Mouse (Mus musculus) liver, adult 2 months (tissue): ENCODE results near the gene Nxpe2. TPM values are rescaled to one million over a fixed set of nuclear protein-coding genes. Genes with fewer than 3 reads are reported as not detected.
"Not testable (repeated sequence)": the region's sequence is repeated elsewhere in the genome, so short reads cannot be mapped to it uniquely, and the experiment has no call there.

Source experiments
- DNase-seq: peaks from one replicate; pipeline ENCODE4 v3.0.0-alpha.2; 2011; ENCODE audit warnings: low read depth, low spot score; ENCODE audit errors: extremely low read depth
- H3K27ac ChIP-seq: fragments of 200-500 bp; replicated peaks from 2 replicates; pipeline ENCODE4 v1.5.1; 2012; ENCODE audit warnings: low read depth, mild to moderate bottlenecking, control low read depth, inconsistent platforms, low read length; ENCODE audit not compliant: insufficient read depth
- H3K27me3 ChIP-seq: fragments of 200-500 bp; 2 replicates; pipeline ENCODE4 v1.6.1; 2012; ENCODE audit warnings: mild to moderate bottlenecking, moderate library complexity, low read length, inconsistent platforms; ENCODE audit not compliant: control insufficient read depth, insufficient read depth
- H3K36me3 ChIP-seq: fragments of 200-500 bp; 2 replicates; pipeline ENCODE4 v1.6.1; 2012; ENCODE audit warnings: low read length, inconsistent platforms; ENCODE audit not compliant: control insufficient read depth, insufficient read depth
- H3K4me1 ChIP-seq: fragments of 200-500 bp; 2 replicates; pipeline ENCODE4 v1.6.1; 2011; ENCODE audit warnings: low read length; ENCODE audit not compliant: control insufficient read depth, insufficient read depth
- H3K4me3 ChIP-seq: fragments of 200-500 bp; 2 replicates; pipeline ENCODE4 v1.5.1; 2011; ENCODE audit warnings: low read depth, mild to moderate bottlenecking, control low read depth, low read length, moderate library complexity; ENCODE audit not compliant: insufficient read depth
- H3K79me2 ChIP-seq: fragments of 200-500 bp; 2 replicates; pipeline ENCODE4 v1.6.1; 2012; ENCODE audit warnings: inconsistent platforms, mild to moderate bottlenecking, low read length, moderate library complexity; ENCODE audit not compliant: control insufficient read depth, insufficient read depth
- H3K9ac ChIP-seq: fragments of 200-500 bp; 2 replicates; pipeline ENCODE4 v1.6.1; 2012; ENCODE audit warnings: low read depth, mild to moderate bottlenecking, control low read depth, inconsistent platforms, low read length
- CTCF ChIP-seq: fragments of 200-500 bp; IDR thresholded peaks from 2 replicates; pipeline ENCODE4 v1.5.1; 2011; ENCODE audit warnings: low read depth, low read length, control low read depth
- POLR2A ChIP-seq: fragments of 200-500 bp; IDR thresholded peaks from 2 replicates; pipeline ENCODE4 v1.6.1; 2011; ENCODE audit warnings: low read length, control low read depth; ENCODE audit not compliant: insufficient read depth; ENCODE audit errors: extremely low read depth
- WGBS: fragments of 180-500 bp; shearing (Covaris S2); methylation state at CpG from one replicate; pipeline ENCODE4 v1.1.7; 2018; 5-methylcytosine and 5-hydroxymethylcytosine counted together
- polyA plus RNA-seq: library from polyadenylated mRNA; depleted of rRNA; stranded (reverse); fragments of >200 nt; gene quantifications from 2 replicates; pipeline ENCODE4 v1.2.3, GENCODE M21; 2012
- total RNA-seq: library from RNA; depleted of rRNA; stranded (reverse); fragments of >200 nt; gene quantifications from 2 replicates; pipeline ENCODE4 v1.2.3, GENCODE M21; 2014

Gene Nxpe2
- total and polyA plus RNA-seq, 2 experiments, result 12.6 to 21.4 TPM

GRCm38 (mm10) chr9:48315825-48316224, 37.4 kb downstream of the Nxpe2 start:
- TF ChIP-seq POLR2A (no peak), CTCF (no peak)
- peak; percentile 83 for DNase-seq
- WGBS, result 12% methylated on average over 1 of the region's 1 CpGs

GRCm38 (mm10) chr9:48314194-48314593, 39.1 kb downstream of the Nxpe2 start:
- no peak for TF ChIP-seq CTCF
- TF ChIP-seq POLR2A, result no peak
- no peak overlapping the region for H3K4me3 ChIP-seq
- no peak overlapping the region; the same call in 1 of the 2 replicates for H3K27ac ChIP-seq
- no peaks in the 10 kb centered on the region for H3K79me2 ChIP-seq
- no peak overlapping the region for H3K9ac ChIP-seq
- H3K27me3 ChIP-seq, result no peaks in the 10 kb centered on the region
- no peak for DNase-seq
- H3K36me3 ChIP-seq, result no peaks in the 10 kb centered on the region
- 68% methylated on average over 3 of the region's 3 CpGs for WGBS
- peaks cover 4% of the 10 kb centered on the region; the same call in 1 of the 2 replicates for H3K4me1 ChIP-seq

More at GRCm38 (mm10) chr9:48315825-48316224, 37.4 kb downstream of the Nxpe2 start:
- Histone ChIP-seq H3K27ac (no peak overlapping the region), H3K9ac (no peak overlapping the region), H3K4me1 (peaks cover 3% of the 10 kb centered on the region; the same call in 1 of the 2 replicates), H3K79me2 (no peaks in the 10 kb centered on the region), H3K4me3 (no peak overlapping the region), H3K36me3 (no peaks in the 10 kb centered on the region), H3K27me3 (no peaks in the 10 kb centered on the region)

GRCm38 (mm10) chr9:48311241-48311640, 42.0 kb downstream of the Nxpe2 start:
- peak overlapping the region; percentile 54; the same call in 1 of the 2 replicates for H3K27ac ChIP-seq

GRCm38 (mm10) chr9:48303564-48303963, 49.7 kb downstream of the Nxpe2 start:
- not testable (repeated sequence) for H3K4me1 ChIP-seq, H3K27ac ChIP-seq, H3K27me3 ChIP-seq, H3K4me3 ChIP-seq, H3K79me2 ChIP-seq, DNase-seq, H3K9ac ChIP-seq, H3K36me3 ChIP-seq
- TF ChIP-seq CTCF, result 0 out of 2 replicates have a peak, but pooled peaks have one; percentile 10
- 72% methylated on average over 5 of the region's 5 CpGs for WGBS

More at GRCm38 (mm10) chr9:48311241-48311640, 42.0 kb downstream of the Nxpe2 start:
- Histone ChIP-seq H3K79me2 (no peaks in the 10 kb centered on the region), H3K27me3 (no peaks in the 10 kb centered on the region), H3K36me3 (no peaks in the 10 kb centered on the region), H3K4me1 (peaks cover 4% of the 10 kb centered on the region; the same call in 1 of the 2 replicates), H3K9ac (no peak overlapping the region), H3K4me3 (no peak overlapping the region)
- WGBS, result 24% methylated on average over 5 of the region's 5 CpGs
- no peak for TF ChIP-seq POLR2A
- peak; percentile 93 for DNase-seq

DNA sequence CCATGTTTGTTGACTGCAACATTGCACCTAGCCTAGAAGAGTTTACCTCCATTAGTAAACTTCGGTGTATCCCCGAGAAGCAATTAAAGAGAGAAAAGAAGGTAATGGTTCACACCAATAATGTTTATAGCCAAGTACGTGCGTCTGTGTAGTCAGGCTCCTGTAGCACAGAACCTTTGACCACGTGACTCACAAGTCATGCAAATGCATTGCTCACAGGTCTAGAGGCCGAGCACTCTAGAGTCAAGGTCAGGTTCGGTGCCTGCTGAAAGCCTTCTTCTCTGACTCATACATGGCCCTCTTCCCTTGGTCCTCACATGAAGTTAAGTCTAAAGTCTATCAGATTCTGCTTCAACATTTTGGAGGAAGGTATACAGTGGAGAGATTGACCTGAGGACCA, 54.3 kb downstream of the Nxpe2 start:
- Histone ChIP-seq H3K79me2 (no peaks in the 10 kb centered on the region), H3K27me3 (no peaks in the 10 kb centered on the region), H3K27ac (no peak overlapping the region), H3K9ac (no peak overlapping the region), H3K4me3 (no peak overlapping the region), H3K36me3 (no peaks in the 10 kb centered on the region), H3K4me1 (no peaks in the 10 kb centered on the region)
- 80% methylated on average over 7 of the region's 7 CpGs for WGBS
- TF ChIP-seq POLR2A (no peak), CTCF (no peak)
- DNase-seq, result no peak

DNA sequence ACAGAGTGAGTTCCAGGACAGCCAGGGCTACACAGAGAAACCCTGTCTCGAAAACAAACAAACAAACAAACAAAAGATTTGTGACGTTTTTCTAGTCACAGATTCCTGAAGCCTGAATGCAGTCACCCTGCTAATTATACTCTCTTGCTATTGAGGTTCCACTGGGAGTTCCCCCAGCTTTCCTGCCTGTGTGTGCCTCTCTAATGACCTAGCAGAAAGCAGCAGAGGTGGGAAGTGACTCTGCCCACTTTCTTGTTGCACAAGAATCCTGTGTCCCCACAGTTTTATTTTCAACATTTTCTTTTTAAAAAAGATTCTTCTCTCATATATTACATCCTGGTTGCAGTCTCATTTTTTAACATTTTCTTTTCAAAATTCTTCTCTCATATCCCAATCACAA, 58.5 kb downstream of the Nxpe2 start:
- Histone ChIP-seq H3K4me3 (no peak overlapping the region), H3K27me3 (no peaks in the 10 kb centered on the region)

More for the DNA sequence above, 58.5 kb downstream of the Nxpe2 start:
- H3K36me3 ChIP-seq, result no peaks in the 10 kb centered on the region
- no peaks in the 10 kb centered on the region for H3K79me2 ChIP-seq
- 65% methylated on average over 2 of the region's 2 CpGs for WGBS
- DNase-seq, result no peak
- no peaks in the 10 kb centered on the region for H3K4me1 ChIP-seq
- TF ChIP-seq POLR2A (no peak), CTCF (no peak)
- no peak overlapping the region for H3K9ac ChIP-seq
- no peak overlapping the region for H3K27ac ChIP-seq
